Mouse (Mus musculus) left cerebral cortex, adult 9 months (tissue): ENCODE measurements around the gene Krit1.
"Not testable (repeated sequence)": the region's sequence is repeated elsewhere in the genome, so short reads cannot be mapped to it uniquely, and the experiment has no call there.

ENCODE experiments used
- DNase-seq, 2 experiments: peaks; one replicate each; pipeline ENCODE4 v3.0.0; 2022; ENCODE audit warnings: low spot score in 2 of 2

Krit1 gene

GRCm38 (mm10) chr5:3802433-3803291 lies at the start of gene Krit1, which contains the start of gene Ankib1:
Gene Krit1, plus strand, starts transcription at chr5:3803184.
Gene Ankib1, minus strand, starts transcription at chr5:3802925.
- DNase-seq = peak; percentile 63 to 90

- DNase-seq = no peak
These were observed 31.5 kb upstream of the Krit1 start for GRCm38 (mm10) chr5:3771512-3771911.

- DNase-seq = no peak
These were observed 31.0 kb upstream of the Krit1 start for GRCm38 (mm10) chr5:3772017-3772416.

- DNase-seq = no peak
These were observed 20.3 kb upstream of the Krit1 start for GRCm38 (mm10) chr5:3782670-3783069.

- no peak for DNase-seq
These were observed 18.9 kb upstream of the Krit1 start for GRCm38 (mm10) chr5:3783947-3784681.

- DNase-seq = no peak
These were observed 18.1 kb upstream of the Krit1 start for GRCm38 (mm10) chr5:3784751-3785496.

DNA sequence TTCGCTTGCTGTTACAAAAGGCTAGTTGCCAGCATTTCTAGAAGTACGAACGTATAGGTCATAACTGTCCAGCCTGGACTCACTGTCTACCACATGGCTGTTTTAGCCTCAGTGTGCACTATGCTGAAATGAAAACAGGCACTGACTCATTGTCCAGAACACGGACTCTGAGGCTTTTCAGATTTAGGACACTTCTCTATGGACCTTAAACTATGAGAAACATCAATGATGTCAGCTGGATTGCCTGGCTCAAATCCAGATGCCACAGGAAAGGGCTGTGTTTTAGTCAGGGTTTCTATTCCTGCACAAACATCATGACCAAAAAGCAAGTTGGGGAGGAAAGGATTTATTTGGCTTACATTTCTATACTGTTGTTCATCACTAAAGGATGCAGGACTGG lies 15.4 kb upstream of the Krit1 start:
- no peak for DNase-seq

GRCm38 (mm10) chr5:3791048-3791447 lies 11.9 kb upstream of the Krit1 start:
- no peak for DNase-seq

DNA sequence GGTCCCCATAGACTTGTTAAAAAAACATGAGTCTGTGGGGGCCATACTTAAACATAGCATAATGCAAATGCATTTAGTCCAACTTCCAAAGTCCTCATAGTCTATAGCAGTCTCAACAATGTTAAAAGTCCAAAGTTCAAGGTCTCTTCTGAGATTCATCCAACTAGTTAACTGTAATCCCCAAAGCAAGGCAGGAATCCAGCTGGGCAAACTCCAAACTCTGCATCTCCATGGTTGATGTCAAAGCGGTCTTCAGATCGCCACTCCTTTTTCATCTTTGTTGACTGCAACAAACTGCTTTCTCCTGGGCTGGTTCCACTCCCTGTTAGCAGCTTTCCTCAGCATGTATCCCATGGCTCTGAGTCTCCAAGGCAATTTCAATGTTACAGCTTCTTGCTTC lies 5.9 kb upstream of the Krit1 start:
- DNase-seq = not testable (repeated sequence)

DNA sequence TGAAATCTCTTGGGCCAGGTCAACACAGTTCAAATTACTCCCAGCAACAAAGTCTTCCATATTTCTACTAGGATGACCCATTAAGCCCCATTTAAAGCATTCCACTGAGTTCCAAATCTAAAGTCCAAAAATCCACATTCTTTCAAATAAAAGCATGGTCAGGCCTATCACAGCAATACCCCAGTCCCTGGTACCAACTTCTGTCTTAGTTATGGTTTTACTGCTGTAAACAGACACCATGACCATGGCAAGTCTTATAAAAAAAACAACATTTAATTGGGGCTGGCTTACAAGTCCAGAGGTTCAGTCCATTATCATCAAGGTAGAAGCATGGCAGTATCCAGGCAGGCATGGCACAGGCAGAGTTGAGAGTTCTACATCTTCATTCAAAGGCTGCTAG lies 4.3 kb upstream of the Krit1 start:
- not testable (repeated sequence) for DNase-seq

- DNase-seq = no peak
These were observed 2.9 kb upstream of the Krit1 start for GRCm38 (mm10) chr5:3800041-3800440.

DNA sequence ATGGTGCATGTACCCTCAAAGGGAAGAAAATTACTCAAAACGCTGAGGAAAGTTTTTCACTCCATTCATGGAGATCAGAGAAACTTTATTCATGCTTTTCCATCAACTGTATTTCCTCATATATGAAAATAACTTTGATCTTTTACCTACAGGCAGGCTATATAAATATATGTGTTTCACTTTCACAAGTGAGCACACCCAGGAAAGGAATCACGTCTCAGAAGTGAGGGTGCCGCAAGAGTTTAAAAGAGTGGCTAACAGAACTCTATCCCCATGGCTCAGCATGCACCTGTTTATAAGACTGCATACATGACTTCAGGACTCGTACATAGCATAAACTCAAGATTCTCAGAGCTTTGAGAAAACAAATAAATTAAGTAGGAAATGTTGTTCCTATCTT lies 2.1 kb upstream of the Krit1 start:
- no peak for DNase-seq

DNA sequence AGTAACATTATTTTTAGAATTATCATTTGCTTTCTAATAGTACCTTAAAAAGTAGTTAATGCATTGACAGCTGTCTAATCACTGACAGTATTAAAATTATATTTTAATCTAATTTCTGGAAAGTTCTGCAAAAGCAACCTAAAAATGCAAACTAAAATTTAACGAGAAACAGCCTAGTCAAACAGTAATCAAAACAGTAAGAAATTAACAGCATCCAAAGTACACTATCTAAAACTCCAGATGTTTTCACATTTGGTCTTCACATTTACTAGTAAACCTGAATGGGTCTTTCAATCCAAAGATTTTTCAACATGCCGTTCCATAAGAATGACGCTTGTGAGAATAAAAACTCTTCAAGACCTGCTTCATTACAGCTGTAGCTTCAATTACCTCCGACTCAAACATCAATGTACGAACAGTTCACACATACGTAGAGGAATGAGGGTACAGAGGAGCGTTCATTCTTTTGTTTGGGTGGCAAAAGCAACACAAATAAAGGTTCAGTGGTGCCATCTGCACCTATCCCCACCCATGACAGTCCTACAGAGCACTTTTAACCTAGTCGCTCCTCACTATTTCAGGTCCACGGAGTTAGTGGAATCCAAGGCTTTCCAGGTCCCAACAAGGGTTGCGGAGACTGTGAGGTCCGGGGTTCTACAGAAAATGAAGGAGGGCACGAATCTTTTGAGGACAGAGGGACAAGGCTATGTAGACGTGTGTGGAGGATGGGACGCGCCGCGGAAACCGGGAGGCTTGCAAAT lies 1.1 kb upstream of the Krit1 start:
- peak in 1 of 2 experiments; percentile 29 for DNase-seq

- no peak for DNase-seq
These were observed 545 bp downstream of the Krit1 start for GRCm38 (mm10) chr5:3803292-3804165.

- DNase-seq = no peak
These were observed 5.5 kb downstream of the Krit1 start for GRCm38 (mm10) chr5:3808472-3808871.

DNA sequence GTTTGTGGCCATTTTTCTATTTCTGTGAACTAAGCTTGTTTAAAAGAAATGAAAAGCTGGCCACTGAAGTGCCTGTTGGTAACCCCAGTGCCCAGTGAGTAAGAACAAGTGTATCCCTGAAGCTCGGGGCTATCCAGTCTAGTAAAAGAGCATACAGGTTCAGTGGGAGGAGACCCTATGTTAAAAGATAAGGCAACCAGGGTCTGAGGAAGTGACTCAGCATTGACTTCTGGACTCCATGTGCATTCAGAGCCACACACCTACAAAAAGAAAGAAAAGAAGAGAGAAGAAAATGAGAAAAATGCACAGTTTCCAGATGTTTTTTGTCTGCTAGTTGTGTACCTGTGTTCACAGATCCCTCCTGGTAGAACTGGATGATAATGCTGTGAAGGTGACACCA lies 31.1 kb downstream of the Krit1 start:
- DNase-seq = no peak

GRCm38 (mm10) chr5:3845026-3845425 lies 42.0 kb downstream of the Krit1 start, which contains the start of gene Lrrd1:
Gene Lrrd1, plus strand, starts transcription at chr5:3845173.
- no peak for DNase-seq

- DNase-seq = no peak
These were observed 67.2 kb downstream of the Krit1 start for GRCm38 (mm10) chr5:3870161-3870560.

- DNase-seq = no peak
These were observed 69.4 kb downstream of the Krit1 start for GRCm38 (mm10) chr5:3872348-3872747.

GRCm38 (mm10) chr5:3873485-3873884 lies 70.5 kb downstream of the Krit1 start:
- DNase-seq = no peak
